Mouse (Mus musculus): ENCODE results near the gene Mex3a. TPM values are rescaled to one million over a fixed set of nuclear protein-coding genes. Genes with fewer than 3 reads are reported as not detected.
A peak's percentile ranks its signal among the peaks of the same experiment; 100 is the strongest.

Mex3a gene
- polyA plus RNA-seq, 1 experiment from 2014 or later: 42.6 TPM

DNA sequence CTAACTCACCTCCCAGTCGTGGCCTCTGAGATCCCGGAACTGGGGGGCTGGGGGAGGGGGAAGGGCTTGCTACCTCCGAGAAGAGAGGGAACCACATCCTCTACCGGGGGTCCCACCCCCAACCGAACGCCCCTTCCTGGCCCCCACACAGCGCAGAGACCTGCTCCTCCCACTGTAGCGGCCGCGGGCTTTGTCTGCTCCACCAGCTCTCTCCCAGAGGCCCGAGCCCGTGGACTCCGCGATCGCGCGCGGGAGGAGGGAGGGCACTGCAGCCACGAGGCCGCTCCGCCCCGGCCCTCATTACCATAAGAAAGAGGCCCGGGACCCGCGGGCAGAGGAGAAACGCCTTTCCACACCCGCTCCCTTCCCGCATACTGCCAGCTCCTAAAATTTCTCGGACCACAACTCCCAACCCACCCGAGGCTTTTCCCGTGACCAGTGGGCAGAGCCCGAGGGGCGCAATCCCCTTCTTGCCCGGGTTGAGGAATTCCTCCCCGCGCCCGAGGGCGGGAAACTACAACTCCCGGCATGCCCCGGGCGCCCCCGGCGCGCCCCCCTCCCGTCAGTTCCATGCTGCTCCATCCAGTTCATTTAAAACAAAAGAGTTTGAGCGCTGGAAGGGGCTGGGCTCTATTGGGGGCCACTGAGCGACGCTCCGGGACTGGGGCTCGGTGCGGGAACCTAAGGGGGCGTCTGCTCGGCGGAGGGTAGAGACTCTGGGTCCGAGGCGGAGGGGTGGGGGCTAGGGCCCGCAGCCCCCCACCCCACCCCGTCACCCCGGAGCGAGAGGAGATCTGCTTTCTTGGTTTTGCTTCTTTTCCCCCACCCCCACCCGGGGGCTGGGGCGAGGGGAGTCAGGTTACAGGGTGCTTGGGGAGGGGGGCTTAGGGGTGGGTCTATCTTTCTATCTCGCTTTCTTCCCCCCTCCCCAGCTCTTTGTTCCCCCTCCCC lies 572 bp upstream of the Mex3a start:
- no peak for TF ChIP-seq CTCF (IDR thresholded peaks at IDR 0.05)
- no peaks in the 10 kb centered on the region for H3K27me3 ChIP-seq
- peak; percentile 32 for ATAC-seq
- POLR2A ChIA-PET: interaction anchor here (0.5 to 2.3 kb wide), 13 partner anchors 9 to 195 kb away, joined by 3 to 6 read pairs (median 4); partner anchors contain the start of genes Smg5, Tmem79 and Ubqln4
- DNase-seq (ENCODE audit: low read depth, low spot score): no peak
- CTCF ChIA-PET: interaction anchor here (1.6 to 23.7 kb wide), 3 partner anchors 10 to 47 kb away, joined by 5 to 484 read pairs (median 6); no protein-coding TSS in a partner anchor
- in situ Hi-C loops (cut with MboI; ENCODE audit: low pct_unique_long_range_greater_than_20kb): no loop called here

DNA sequence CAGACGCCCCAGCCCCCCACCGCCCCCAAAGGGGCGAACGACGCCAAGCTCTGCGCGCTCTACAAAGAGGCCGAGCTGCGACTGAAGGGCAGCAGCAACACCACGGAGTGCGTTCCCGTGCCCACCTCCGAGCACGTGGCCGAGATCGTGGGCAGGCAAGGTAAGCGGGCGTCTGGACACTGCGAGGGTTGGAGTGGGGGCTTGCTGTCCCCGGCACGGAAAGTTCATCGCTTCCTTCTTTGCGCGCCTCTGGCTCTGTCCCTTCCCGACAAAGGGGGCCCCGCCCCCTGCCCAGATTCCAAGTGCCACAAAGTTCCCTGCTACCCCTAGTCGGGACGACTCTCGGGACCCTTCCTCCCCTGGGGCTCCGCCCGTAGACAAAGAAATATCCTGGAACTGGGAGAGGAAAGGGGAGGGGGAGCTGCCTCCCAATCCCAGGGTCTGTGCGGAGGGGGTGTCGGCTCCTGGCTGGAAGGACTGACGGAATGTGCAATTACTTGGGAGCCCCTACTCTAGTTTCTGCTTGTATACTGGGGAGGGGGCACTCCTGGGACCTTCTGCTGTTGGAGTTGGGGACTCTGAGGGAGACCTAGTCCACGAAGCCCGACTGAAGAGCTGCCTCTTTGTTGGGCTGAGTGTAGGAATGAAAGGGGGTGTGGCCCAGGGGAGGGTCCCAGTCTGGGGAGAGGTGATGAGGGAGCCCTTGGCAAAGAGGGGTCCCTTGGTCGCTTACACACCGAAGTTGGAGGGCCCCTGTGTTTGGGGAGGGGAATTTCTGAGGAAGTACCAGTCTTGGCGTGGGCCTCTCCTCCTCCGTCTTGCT lies 705 bp downstream of the Mex3a start:
- POLR2A ChIA-PET: interaction anchor here (0.6 to 1.4 kb wide), 6 partner anchors 9 to 54 kb away, joined by 3 to 7 read pairs (median 4); no protein-coding TSS in a partner anchor
- ATAC-seq: peak; percentile 4
- DNase-seq (ENCODE audit: low read depth, low spot score): no peak
- CTCF ChIA-PET: interaction anchor here (3.7 kb wide), 1 partner anchor 11 kb away, joined by 16 read pairs; no protein-coding TSS in a partner anchor
- no peaks in the 10 kb centered on the region for H3K27me3 ChIP-seq
- no peak for TF ChIP-seq CTCF (IDR thresholded peaks at IDR 0.05)
- in situ Hi-C loops (cut with MboI; ENCODE audit: low pct_unique_long_range_greater_than_20kb): no loop called here

DNA sequence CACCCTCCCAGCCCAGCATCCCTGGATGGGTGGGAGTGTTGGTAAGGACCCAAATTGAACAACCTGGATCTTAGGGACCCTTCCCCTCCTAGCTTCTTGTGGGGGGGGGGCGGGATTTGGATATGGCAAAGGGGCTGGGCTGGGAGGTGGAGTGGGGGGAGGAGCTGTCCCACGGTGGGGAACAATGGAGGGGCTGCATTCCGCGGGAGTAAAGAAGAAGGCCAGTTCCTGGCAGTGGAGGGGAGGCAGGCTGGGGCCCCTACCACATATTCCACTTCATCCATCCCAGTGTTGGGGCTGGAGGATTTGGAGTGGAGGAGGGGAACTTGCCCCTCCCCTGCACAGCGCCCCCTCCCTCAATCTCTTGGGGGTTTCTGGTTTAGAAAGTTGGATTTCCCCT lies 1.5 kb downstream of the Mex3a start:
- CTCF ChIA-PET: interaction anchor here (3.7 kb wide), 1 partner anchor 11 kb away, joined by 16 read pairs; no protein-coding TSS in a partner anchor
- TF ChIP-seq CTCF (IDR thresholded peaks at IDR 0.05): no peak
- POLR2A ChIA-PET: interaction anchor here (0.9 to 1.4 kb wide), 2 partner anchors 8 to 10 kb away, joined by 4 to 7 read pairs; no protein-coding TSS in a partner anchor
- in situ Hi-C loops (cut with MboI; ENCODE audit: low pct_unique_long_range_greater_than_20kb): no loop called here
- no peak for DNase-seq (ENCODE audit: low read depth, low spot score)
- H3K27me3 ChIP-seq: no peaks in the 10 kb centered on the region
- ATAC-seq: no peak

DNA sequence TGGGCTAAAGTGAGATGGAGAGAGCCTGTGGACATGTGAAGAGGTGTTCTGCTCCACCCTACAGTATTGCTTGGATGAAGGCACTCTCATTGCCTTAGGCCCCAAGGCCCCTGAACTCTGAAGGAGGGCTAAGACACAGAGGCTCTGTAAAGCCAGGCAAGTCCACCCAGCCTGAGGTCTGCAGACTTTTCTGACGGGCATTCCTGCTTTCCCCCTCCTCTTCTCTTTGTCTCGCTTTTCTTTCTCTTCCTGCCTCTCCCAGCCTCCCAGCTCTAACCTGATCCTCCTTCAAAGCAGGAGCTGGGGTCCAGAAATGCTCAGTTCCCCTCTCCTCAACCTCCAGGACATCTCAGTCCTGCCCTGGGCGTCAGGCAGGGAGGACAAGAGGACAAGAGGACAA lies 2.8 kb downstream of the Mex3a start:
- CTCF ChIA-PET: interaction anchor here (1.3 to 3.7 kb wide), 2 partner anchors 9 to 68 kb away, joined by 3 to 16 read pairs; no protein-coding TSS in a partner anchor
- no peak for TF ChIP-seq CTCF (IDR thresholded peaks at IDR 0.05)
- in situ Hi-C loops (cut with MboI; ENCODE audit: low pct_unique_long_range_greater_than_20kb): no loop called here
- no peak for DNase-seq (ENCODE audit: low read depth, low spot score)
- POLR2A ChIA-PET: no interaction called here
- ATAC-seq: no peak
- H3K27me3 ChIP-seq: no peaks in the 10 kb centered on the region

DNA sequence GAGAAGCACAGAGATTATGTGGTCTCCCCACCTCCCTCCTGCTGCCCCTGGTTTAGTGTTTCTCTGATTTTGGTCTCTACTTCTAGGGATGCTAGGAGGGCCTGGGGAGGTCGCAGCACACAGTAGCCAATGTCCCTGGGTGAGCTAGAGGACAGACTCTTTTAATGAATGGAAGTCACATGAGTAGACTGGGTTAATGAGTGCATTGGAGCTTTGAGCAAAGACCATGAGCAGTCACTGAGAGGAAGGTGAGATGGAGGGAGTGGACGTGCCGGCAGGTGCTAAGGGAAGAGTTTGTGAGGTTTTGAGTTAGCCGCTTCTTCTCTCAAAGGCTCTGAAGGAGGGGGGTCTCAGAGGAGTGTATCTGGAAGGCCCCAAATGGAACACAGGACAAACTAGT lies 3.3 kb downstream of the Mex3a start:
- ChIA-PET POLR2A (no interaction called here), CTCF (interaction anchor here (1.3 to 3.7 kb wide), 2 partner anchors 9 to 67 kb away, joined by 3 to 16 read pairs; no protein-coding TSS in a partner anchor)
- TF ChIP-seq CTCF (IDR thresholded peaks at IDR 0.05): no peak
- DNase-seq (ENCODE audit: low read depth, low spot score): no peak
- in situ Hi-C loops (cut with MboI; ENCODE audit: low pct_unique_long_range_greater_than_20kb): no loop called here
- no peak for ATAC-seq
- no peaks in the 10 kb centered on the region for H3K27me3 ChIP-seq

DNA sequence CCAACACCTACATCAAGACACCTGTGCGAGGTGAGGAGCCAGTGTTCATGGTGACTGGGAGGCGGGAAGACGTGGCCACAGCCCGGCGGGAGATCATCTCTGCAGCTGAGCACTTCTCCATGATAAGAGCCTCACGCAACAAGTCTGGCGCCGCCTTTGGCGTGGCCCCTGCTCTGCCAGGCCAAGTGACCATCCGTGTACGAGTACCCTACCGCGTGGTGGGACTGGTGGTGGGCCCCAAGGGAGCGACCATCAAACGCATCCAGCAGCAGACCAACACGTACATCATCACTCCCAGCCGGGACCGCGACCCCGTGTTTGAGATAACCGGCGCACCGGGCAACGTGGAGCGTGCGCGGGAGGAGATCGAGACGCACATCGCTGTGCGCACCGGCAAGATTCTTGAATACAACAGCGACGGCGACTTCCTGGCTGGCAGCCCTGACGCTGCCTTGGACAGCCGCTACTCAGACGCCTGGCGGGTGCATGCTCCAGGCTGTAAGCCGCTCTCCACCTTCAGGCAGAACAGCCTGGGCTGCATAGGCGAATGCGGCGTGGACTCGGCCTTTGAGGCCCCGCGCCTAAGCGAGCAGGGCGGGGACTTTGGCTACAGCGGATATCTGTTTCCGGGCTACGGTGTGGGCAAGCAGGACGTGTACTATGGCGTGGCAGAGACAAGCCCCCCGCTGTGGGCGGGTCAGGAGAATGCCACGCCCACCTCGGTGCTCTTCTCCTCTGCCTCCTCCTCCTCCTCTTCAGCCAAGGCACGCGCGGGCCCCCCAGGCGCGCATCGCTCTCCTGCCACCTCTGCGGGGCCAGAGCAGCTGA lies 4.1 kb downstream of the Mex3a start:
- CTCF ChIA-PET: interaction anchor here (1.3 to 3.7 kb wide), 2 partner anchors 8 to 67 kb away, joined by 3 to 16 read pairs; no protein-coding TSS in a partner anchor
- H3K27me3 ChIP-seq: no peaks in the 10 kb centered on the region
- ATAC-seq (no peak), DNase-seq (ENCODE audit: low read depth, low spot score) (no peak)
- in situ Hi-C loops (cut with MboI; ENCODE audit: low pct_unique_long_range_greater_than_20kb): no loop called here
- TF ChIP-seq CTCF (IDR thresholded peaks at IDR 0.05): no peak
- POLR2A ChIA-PET: interaction anchor here (0.6 kb wide), 1 partner anchor 105 kb away, joined by 3 read pairs; no protein-coding TSS in a partner anchor

DNA sequence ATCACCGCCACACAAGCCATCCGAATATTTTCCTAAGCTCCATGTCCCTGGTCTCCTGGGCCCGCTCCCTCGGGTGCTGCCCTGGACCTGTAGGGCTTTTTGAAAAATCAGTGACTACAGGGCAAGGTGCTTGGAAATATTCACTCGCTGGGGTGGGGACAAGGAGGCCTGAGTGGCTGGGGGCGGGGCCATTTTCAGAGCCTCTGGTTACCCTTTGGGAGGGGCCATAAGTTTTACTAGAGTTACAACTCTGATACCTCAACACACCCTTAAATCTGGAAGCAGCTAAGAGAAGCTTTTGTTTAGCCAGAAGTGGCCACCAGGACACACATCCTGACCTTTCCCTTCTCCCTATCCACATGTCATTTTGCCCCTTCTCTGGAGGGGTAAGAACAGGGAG lies 5.0 kb downstream of the Mex3a start:
- in situ Hi-C loops (cut with MboI; ENCODE audit: low pct_unique_long_range_greater_than_20kb): no loop called here
- no peak for ATAC-seq
- no peak for TF ChIP-seq CTCF (IDR thresholded peaks at IDR 0.05)
- H3K27me3 ChIP-seq: no peaks in the 10 kb centered on the region
- CTCF ChIA-PET: no interaction called here
- no peak for DNase-seq (ENCODE audit: low read depth, low spot score)
- POLR2A ChIA-PET: interaction anchor here (0.6 kb wide), 1 partner anchor 104 kb away, joined by 3 read pairs; no protein-coding TSS in a partner anchor

DNA sequence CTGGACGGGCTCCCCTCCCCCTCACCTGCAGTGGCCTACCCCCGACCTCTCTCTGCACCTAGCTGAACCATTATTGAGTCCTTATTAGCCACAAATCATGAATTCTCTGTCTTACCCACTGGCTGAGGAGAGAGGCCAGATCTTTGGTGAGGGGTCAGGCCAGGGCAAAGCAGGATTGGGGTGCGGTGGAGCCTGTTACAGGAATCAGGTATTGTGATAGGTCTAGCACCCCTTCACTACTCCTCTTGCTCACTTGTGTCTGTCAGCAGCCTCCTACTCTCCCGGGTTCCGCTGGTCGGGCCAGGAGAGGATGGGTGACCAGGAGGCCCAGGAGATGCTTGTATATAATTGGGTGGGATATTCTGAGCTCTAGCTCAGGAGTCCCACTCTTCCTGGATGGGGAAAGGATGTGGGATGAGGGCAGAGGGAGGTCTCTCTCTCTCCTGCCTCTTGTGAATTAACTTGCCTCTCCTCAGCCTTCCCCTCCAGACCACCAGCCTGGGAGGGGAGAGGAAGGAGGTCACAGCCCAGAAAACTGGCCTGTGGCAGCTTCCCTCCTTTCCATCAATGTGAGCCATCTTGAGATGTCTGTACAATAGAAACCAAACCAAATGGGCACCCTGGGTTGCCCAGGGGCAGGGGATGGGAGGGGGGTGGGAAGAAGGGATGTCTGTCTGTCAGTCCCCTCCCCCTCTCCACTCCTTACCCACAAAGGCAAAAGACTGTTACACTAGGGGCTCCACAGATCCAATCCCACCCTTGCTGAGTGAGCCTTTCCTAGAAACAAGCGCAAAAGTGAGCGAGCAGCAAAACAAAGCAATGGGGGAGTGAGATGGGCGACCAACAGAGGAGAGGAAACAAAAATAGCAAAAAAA lies 6.3 kb downstream of the Mex3a start:
- no peaks in the 10 kb centered on the region for H3K27me3 ChIP-seq
- POLR2A ChIA-PET: interaction anchor here (0.7 kb wide), 2 partner anchors 54 to 68 kb away, joined by 3 read pairs; no protein-coding TSS in a partner anchor
- no peak for TF ChIP-seq CTCF (IDR thresholded peaks at IDR 0.05)
- in situ Hi-C loops (cut with MboI; ENCODE audit: low pct_unique_long_range_greater_than_20kb): no loop called here
- CTCF ChIA-PET: no interaction called here
- ATAC-seq (no peak), DNase-seq (ENCODE audit: low read depth, low spot score) (no peak)
